Mouse (Mus musculus) myocyte (in vitro differentiated cells): Measurements from ENCODE around the gene Mum1.

Experiments used
- CEBPB ChIP-seq: IDR thresholded peaks from 2 replicates; pipeline ENCODE4 v1.6.1; 2011; ENCODE audit warnings: mild to moderate bottlenecking, moderate library complexity; ENCODE audit not compliant: poor library complexity, insufficient read depth, severe bottlenecking
- MAX ChIP-seq: IDR thresholded peaks from one replicate; pipeline ENCODE4 v1.6.1; 2011; ENCODE audit warnings: low read depth, mild to moderate bottlenecking, control low read depth
- MYOD1 ChIP-seq, 3 experiments: IDR thresholded peaks; one replicate each; pipeline ENCODE4 v1.6.1; 2011; ENCODE audit warnings: control low read depth in 2 of 3, low read depth in 2 of 3, mild to moderate bottlenecking in 2 of 3, moderate library complexity in 1 of 3; ENCODE audit not compliant: insufficient read length in 2 of 3, control insufficient read depth in 1 of 3
- MYOG ChIP-seq, 3 experiments: IDR thresholded peaks; one replicate each; pipeline ENCODE4 v1.6.1; 2011; ENCODE audit warnings: control low read depth in 2 of 3, low read depth in 2 of 3, mild to moderate bottlenecking in 2 of 3; ENCODE audit not compliant: insufficient read length in 2 of 3, control insufficient read depth in 1 of 3, insufficient read depth in 1 of 3
- POLR2A ChIP-seq: IDR thresholded peaks from one replicate; pipeline ENCODE4 v1.6.1; 2011; ENCODE audit warnings: low read depth, mild to moderate bottlenecking, control low read depth, moderate library complexity; ENCODE audit not compliant: insufficient read length
- POLR2AphosphoS2 ChIP-seq: IDR thresholded peaks from one replicate; pipeline ENCODE4 v1.6.1; 2011; ENCODE audit warnings: low read depth, control low read depth; ENCODE audit not compliant: insufficient read length
- TCF12 ChIP-seq: IDR thresholded peaks from one replicate; pipeline ENCODE4 v1.6.1; 2011; ENCODE audit warnings: mild to moderate bottlenecking, control low read depth; ENCODE audit not compliant: poor library complexity, insufficient read depth, severe bottlenecking
- TCF3 ChIP-seq: IDR thresholded peaks from one replicate; pipeline ENCODE4 v1.6.1; 2011; ENCODE audit warnings: low read depth, control low read depth; ENCODE audit not compliant: insufficient read length
- USF1 ChIP-seq: IDR thresholded peaks from one replicate; pipeline ENCODE4 v1.6.1; 2011; ENCODE audit warnings: low read depth, mild to moderate bottlenecking, control low read depth, moderate library complexity

- TF ChIP-seq POLR2A (no peak), POLR2AphosphoS2 (no peak), TCF3 (peak; percentile 45), USF1 (no peak), CEBPB (no peak), MAX (no peak), TCF12 (peak; percentile 51), MYOD1 (IDR thresholded peaks at IDR 0.05; ENCODE audit: control insufficient read depth in 1 of 3, insufficient read length in 2 of 3, low read depth in 2 of 3) (peak; percentile 94 to 98 (median 97)), MYOG (IDR thresholded peaks at IDR 0.05; ENCODE audit: control insufficient read depth in 1 of 3, insufficient read depth in 1 of 3, insufficient read length in 2 of 3, low read depth in 2 of 3) (peak in 2 of 3 experiments; percentile 5 to 58)
These were observed 1.9 kb downstream of the Mum1 start for GRCm38 (mm10) chr10:80227877-80228775.
